Mouse (Mus musculus) forebrain, postnatal 0 days (tissue): ENCODE results near the gene Lrmp. TPM values are rescaled to one million over a fixed set of nuclear protein-coding genes. Genes with fewer than 3 reads are reported as not detected.
"Not testable (repeated sequence)": the region's sequence is repeated elsewhere in the genome, so short reads cannot be mapped to it uniquely, and the experiment has no call there.

Experiments
- ATAC-seq: fragments of 200-750 bp; cut with Nextera tagmentation; 2 replicates; pipeline ENCODE4 v1.8.0; 2017; ENCODE audit warnings: mild to moderate bottlenecking, moderate library complexity
- DNase-seq: peaks from one replicate; pipeline ENCODE4 v3.0.0-alpha.2; 2015
- H3K27ac ChIP-seq: fragments of 300-500 bp; sonication (generic); 2 replicates; pipeline ENCODE4 v1.5.1; 2014; ENCODE audit warnings: low read depth, mild to moderate bottlenecking, antibody characterized with exemption, low read length, moderate library complexity, mixed read lengths
- H3K27me3 ChIP-seq: fragments of 300-500 bp; sonication (generic); 2 replicates; pipeline ENCODE4 v1.6.1; 2014; ENCODE audit warnings: mild to moderate bottlenecking, low read length, mixed read lengths; ENCODE audit not compliant: insufficient read depth
- H3K36me3 ChIP-seq: fragments of 300-500 bp; sonication (generic); 2 replicates; pipeline ENCODE4 v1.6.1; 2014; ENCODE audit warnings: mild to moderate bottlenecking, moderate library complexity; ENCODE audit not compliant: insufficient read depth
- H3K4me1 ChIP-seq: fragments of 300-500 bp; sonication (generic); 2 replicates; pipeline ENCODE4 v1.6.1; 2014; ENCODE audit warnings: antibody characterized with exemption; ENCODE audit not compliant: insufficient read depth
- H3K4me2 ChIP-seq: fragments of 300-500 bp; sonication (generic); 2 replicates; pipeline ENCODE4 v1.6.1; 2014; ENCODE audit warnings: low read depth, mild to moderate bottlenecking, moderate library complexity
- H3K4me3 ChIP-seq: fragments of 300-500 bp; sonication (generic); 2 replicates; pipeline ENCODE4 v1.5.1; 2014; ENCODE audit warnings: low read depth, low read length, mixed read lengths
- H3K9ac ChIP-seq: fragments of 300-500 bp; sonication (generic); 2 replicates; pipeline ENCODE4 v1.6.1; 2014; ENCODE audit warnings: mild to moderate bottlenecking
- H3K9me3 ChIP-seq: fragments of 300-500 bp; sonication (generic); 2 replicates; pipeline ENCODE4 v1.6.1; 2016; ENCODE audit warnings: low read length
- CTCF ChIP-seq: sonication (generic); IDR thresholded peaks from 2 replicates; pipeline ENCODE4 v1.5.1; 2016; ENCODE audit warnings: antibody characterized with exemption, control low read depth, low read depth
- WGBS: fragments of 180-500 bp; shearing (Covaris S2); extraction: QIAGEN DNeasy Blood & Tissue Kit; methylation state at CpG from one replicate; pipeline ENCODE4 v1.1.7; 2014; 5-methylcytosine and 5-hydroxymethylcytosine counted together
- polyA plus RNA-seq: library from polyadenylated mRNA; unstranded; fragments of >200 nt; fragmentation: Nextera tagmentation; extraction: Ambion mirVana; gene quantifications from 2 replicates; pipeline ENCODE4 v1.2.1, GENCODE M21; 2015
- total RNA-seq: library from RNA; depleted of rRNA; stranded (reverse); fragments of >200 nt; gene quantifications from 2 replicates; pipeline ENCODE4 v1.2.3, GENCODE M21; 2014

Gene Lrmp
- total and polyA plus RNA-seq, 2 experiments from 2014 or later, result 0.80 to 1.3 TPM

DNA sequence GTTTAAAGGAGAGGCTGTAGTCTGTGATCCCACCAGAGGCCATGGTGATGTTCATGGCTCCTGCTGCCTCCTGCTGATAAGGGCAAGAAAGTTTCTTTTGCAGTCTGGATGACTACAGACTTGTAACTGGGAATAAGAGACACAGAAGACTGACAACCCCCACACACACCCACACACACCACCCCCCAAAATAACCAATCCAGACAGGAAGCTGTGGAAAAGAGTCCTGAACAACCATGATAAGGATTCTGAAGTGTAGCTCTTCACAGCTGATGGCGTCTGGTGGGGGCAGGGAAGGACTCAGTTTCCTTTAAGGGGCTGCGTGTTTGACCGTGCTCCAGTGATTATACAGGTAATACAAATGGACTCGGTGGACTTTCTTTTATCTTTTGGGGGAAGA is 26.1 kb upstream of the Lrmp start:
- ATAC-seq, result no peak
- 88% methylated on average over 4 of the region's 4 CpGs for WGBS
- Histone ChIP-seq H3K4me2 (no peak overlapping the region), H3K36me3 (no peaks in the 10 kb centered on the region), H3K4me1 (no peaks in the 10 kb centered on the region), H3K9me3 (no peaks in the 10 kb centered on the region), H3K27ac (no peak overlapping the region), H3K4me3 (no peak overlapping the region), H3K27me3 (no peaks in the 10 kb centered on the region), H3K9ac (no peak overlapping the region)
- no peak for DNase-seq
- no peak for TF ChIP-seq CTCF

DNA sequence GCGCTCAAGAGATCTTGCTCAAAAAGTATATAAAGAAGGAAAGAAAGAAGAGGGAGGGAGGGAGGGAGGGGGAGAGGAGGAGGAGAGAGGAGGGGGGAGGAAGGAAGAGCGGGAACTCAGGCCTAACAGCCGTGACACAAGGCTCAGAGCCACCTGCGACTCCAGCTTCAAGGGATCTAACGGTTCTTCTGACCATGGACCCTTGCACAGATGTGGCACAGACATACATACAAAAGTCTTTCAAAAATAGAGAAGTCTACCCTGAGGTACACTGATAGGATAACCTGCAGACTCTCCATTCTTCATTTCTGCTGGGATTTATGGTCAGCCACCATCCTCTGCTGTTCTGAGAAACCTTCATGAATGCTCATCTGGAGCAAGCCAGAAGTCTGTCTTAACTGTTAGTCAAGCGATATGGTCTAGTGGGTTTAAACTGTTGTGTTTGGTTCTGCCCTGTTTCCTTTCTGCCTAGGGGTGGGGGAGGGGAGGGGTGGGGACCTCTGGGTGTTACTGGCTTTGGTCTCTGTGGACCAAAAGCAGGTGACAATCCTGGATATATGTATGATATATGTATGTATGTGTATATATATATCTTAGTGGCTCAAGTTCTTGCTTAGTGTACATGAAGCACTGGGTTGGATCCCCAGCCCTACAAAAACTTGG is 25.1 kb upstream of the Lrmp start:
- H3K9ac ChIP-seq, result no peak overlapping the region
- H3K4me1 ChIP-seq, result no peaks in the 10 kb centered on the region
- no peak overlapping the region for H3K27ac ChIP-seq
- H3K36me3 ChIP-seq, result no peaks in the 10 kb centered on the region
- no peaks in the 10 kb centered on the region for H3K27me3 ChIP-seq
- no peaks in the 10 kb centered on the region for H3K9me3 ChIP-seq
- ATAC-seq, result no peak
- no peak for TF ChIP-seq CTCF
- no peak for DNase-seq
- 83% methylated on average over 6 of the region's 6 CpGs for WGBS
- no peak overlapping the region for H3K4me2 ChIP-seq
- H3K4me3 ChIP-seq, result no peak overlapping the region

DNA sequence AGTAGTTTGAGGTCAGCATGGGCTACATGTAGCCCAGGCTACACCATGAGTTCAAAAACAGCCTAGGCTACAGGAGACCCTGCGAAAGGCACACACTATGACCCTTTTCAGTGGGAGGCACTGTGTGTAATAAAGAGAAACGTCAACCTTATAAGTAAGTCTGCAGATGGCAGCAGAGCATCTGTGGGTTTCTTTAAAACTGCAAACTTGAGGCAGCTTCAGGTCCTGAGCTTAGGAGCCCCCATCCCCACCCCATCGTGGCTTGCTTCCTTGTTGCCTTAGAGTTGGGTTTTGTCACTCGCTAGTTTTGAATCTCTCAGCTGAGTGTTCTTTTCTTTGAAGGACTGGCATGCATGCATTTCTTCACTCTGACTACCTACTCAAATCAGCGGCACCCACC is 24.5 kb upstream of the Lrmp start:
- no peak overlapping the region for H3K9ac ChIP-seq
- H3K4me2 ChIP-seq, result no peak overlapping the region
- H3K9me3 ChIP-seq, result no peaks in the 10 kb centered on the region
- ATAC-seq (no peak; the same call in 1 of the 2 replicates), DNase-seq (peak; percentile 11)
- no peaks in the 10 kb centered on the region for H3K36me3 ChIP-seq
- no peaks in the 10 kb centered on the region for H3K27me3 ChIP-seq
- no peak overlapping the region for H3K4me3 ChIP-seq
- no peak overlapping the region for H3K27ac ChIP-seq
- TF ChIP-seq CTCF, result no peak
- no peaks in the 10 kb centered on the region for H3K4me1 ChIP-seq
- WGBS, result 74% methylated on average over 5 of the region's 5 CpGs

DNA sequence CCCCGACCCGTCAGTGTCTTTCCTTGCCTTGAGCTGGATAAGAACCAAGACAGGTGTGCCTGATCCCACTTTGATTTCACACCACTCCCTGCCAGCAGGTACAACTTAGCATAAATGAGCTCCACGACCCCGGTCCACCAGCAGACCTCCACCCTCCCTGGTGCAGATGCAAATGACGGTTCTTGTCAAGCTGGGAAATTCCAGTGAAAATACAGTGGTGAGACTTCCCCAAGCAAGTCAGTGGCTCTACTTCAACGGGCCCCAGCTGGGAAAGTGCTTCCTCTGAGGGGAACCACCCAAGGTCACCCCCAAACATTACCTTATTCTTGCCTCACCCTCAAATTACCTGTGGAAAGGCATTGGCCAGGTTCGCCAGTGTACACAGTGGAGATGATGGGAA is 23.5 kb upstream of the Lrmp start:
- Histone ChIP-seq H3K27me3 (no peaks in the 10 kb centered on the region), H3K4me1 (no peaks in the 10 kb centered on the region), H3K9me3 (no peaks in the 10 kb centered on the region), H3K9ac (no peak overlapping the region), H3K4me2 (no peak overlapping the region), H3K4me3 (no peak overlapping the region), H3K27ac (no peak overlapping the region), H3K36me3 (no peaks in the 10 kb centered on the region)
- DNase-seq (no peak), ATAC-seq (no peak)
- no peak for TF ChIP-seq CTCF
- 85% methylated on average over 7 of the region's 7 CpGs for WGBS

DNA sequence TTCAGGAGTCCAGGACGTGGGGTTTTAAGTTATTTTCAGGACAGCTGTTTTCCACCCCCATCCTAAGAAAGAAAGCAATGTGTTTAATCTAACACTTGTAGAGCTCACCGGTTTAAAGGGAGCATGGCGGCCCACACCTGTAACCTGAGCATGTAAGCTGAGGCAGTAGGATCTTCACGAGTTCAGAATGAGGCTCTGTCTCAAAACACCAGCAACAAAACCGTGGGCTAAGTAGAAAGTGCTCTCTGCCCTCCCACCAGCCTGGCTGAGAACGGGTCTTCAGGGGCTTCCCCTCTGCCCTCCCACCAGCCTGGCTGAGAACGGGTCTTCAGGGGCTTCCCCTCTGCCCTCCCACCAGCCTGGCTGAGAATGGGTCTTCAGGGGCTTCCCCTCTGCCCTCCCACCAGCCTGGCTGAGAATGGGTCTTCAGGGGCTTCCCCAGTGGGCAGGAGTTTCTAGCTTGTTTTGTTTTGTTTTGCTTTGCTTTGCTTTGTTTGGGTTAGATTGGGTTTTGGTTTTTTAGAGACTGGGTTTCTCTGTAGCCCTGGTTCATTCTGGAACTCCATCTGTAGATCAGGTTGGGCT is 22.3 kb upstream of the Lrmp start:
- not testable (repeated sequence) for H3K4me2 ChIP-seq, ATAC-seq, DNase-seq, H3K9me3 ChIP-seq, H3K36me3 ChIP-seq, H3K4me3 ChIP-seq, H3K4me1 ChIP-seq, H3K27ac ChIP-seq, H3K27me3 ChIP-seq, H3K9ac ChIP-seq
- WGBS, result 70% methylated on average over 7 of the region's 7 CpGs

DNA sequence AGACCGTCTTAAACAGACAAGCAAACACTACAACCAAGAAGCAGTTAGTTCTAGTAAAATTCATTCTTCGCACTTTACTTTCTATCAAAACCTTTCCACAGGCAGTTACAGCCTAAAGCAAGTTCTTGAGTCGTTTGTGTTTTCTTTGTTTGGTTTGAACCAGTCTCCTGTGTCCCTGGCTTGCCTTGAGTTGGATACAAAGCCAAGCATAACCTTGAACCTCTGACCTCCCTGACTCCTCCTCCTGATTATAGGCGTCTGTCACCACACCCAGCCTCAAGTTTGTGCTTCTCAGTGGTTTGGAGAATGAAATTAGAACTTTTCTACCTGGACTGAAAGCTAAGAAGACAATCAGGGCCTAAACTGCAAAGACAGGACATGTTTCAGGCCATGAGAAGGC is 21.0 kb upstream of the Lrmp start:
- no peaks in the 10 kb centered on the region for H3K27me3 ChIP-seq
- no peak for TF ChIP-seq CTCF
- no peak overlapping the region for H3K4me2 ChIP-seq
- no peak overlapping the region for H3K27ac ChIP-seq
- no peaks in the 10 kb centered on the region for H3K36me3 ChIP-seq
- no peak overlapping the region for H3K9ac ChIP-seq
- H3K9me3 ChIP-seq, result no peaks in the 10 kb centered on the region
- H3K4me1 ChIP-seq, result no peaks in the 10 kb centered on the region
- WGBS, result 77% methylated on average over 4 of the region's 4 CpGs
- DNase-seq (no peak), ATAC-seq (no peak)
- H3K4me3 ChIP-seq, result no peak overlapping the region

DNA sequence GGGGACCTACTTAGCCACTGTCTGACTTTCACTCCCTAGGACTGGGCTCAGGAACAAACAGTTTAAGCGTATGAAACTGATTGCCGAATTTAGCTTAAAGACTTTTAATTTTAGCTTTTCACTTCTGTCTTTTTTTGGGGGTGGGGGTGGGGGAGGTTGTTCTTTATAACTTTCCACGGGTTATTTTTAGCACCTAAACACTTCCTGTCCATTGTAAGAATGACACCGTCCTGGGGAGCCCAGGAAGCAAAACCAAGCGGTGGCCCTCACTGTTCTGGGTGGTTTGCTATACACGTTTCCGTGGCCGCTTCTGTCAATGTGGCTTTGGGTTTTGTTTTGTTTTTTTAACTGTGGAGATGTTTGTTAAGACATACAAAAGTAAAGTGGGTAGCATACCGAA is 14.5 kb upstream of the Lrmp start:
- ATAC-seq (no peak), DNase-seq (no peak)
- Histone ChIP-seq H3K4me1 (no peaks in the 10 kb centered on the region), H3K27ac (no peak overlapping the region), H3K27me3 (no peaks in the 10 kb centered on the region), H3K4me2 (no peak overlapping the region), H3K9ac (no peak overlapping the region), H3K9me3 (peaks cover 3% of the 10 kb centered on the region; the same call in 1 of the 2 replicates), H3K36me3 (no peaks in the 10 kb centered on the region), H3K4me3 (no peak overlapping the region)
- no peak for TF ChIP-seq CTCF
- 75% methylated on average over 9 of the region's 9 CpGs for WGBS
